Mouse (Mus musculus): ENCODE measurements around the gene Olfr804. TPM values are rescaled to one million over a fixed set of nuclear protein-coding genes. Genes with fewer than 3 reads are reported as not detected.

Olfr804 gene
- total and polyA plus RNA-seq, 3 experiments, result not detected

DNA sequence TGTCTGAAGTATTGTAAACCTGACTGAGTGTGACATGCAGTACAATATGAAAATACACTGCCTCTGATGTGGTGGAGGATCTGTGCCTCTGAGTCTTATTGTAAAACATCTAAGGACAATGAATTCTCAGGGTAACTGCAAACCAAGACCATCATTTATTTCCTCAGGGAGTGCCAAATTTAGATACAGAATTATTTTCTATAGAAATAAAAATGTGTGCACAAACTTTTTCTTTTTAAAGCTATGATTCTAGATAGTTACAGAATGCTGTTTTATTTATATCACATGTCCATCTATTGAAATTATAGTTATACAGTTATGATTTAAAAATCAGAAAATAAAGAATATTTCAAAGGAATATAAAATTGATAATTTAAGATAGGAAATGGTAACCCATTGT lies 38.8 kb downstream of the Olfr804 start, which contains the start of gene Olfr806:
Olfr806 (minus strand) TSS at position 101 of the 400 bp plus-strand sequence.
- H3K27me3 ChIP-seq (ENCODE audit: control insufficient read depth, insufficient read depth, low read length), result no peaks in the 10 kb centered on the region
- intact Hi-C loops (cut with DNase I), result no loop called here
- H3K9ac ChIP-seq (ENCODE audit: low read depth, low read length), result no peak within 1 kb of the TSS
- H3K4me1 ChIP-seq (ENCODE audit: control insufficient read depth, insufficient read depth, low read length), result no peaks in the 10 kb centered on the region
- H3K36me3 ChIP-seq (ENCODE audit: control insufficient read depth, insufficient read depth, low read length), result no peaks in the 10 kb centered on the region
- H3K27ac ChIP-seq, result no peak within 1 kb of the TSS
- no peaks in the 10 kb centered on the region for H3K79me2 ChIP-seq (replicated peaks; ENCODE audit: control insufficient read depth, insufficient read depth, low read length)
- TF ChIP-seq POLR2A (IDR thresholded peaks at IDR 0.05; ENCODE audit: insufficient read depth, low read depth, low read length), result no peak
- no peak for TF ChIP-seq CTCF (IDR thresholded peaks at IDR 0.05)
- TF ChIP-seq EP300 (IDR thresholded peaks at IDR 0.05; ENCODE audit: insufficient read depth, low read depth, low read length), result no peak
- H3K4me3 ChIP-seq, result no peak within 1 kb of the TSS
- no peak for DNase-seq

- DNase-seq, result no peak
- Histone ChIP-seq H3K4me3 (no peak within 1 kb of the TSS), H3K4me1 (ENCODE audit: control insufficient read depth, insufficient read depth, low read length) (no peaks in the 10 kb centered on the region), H3K36me3 (ENCODE audit: control insufficient read depth, insufficient read depth, low read length) (no peaks in the 10 kb centered on the region), H3K9ac (ENCODE audit: low read depth, low read length) (no peak within 1 kb of the TSS), H3K27ac (no peak within 1 kb of the TSS), H3K27me3 (ENCODE audit: control insufficient read depth, insufficient read depth, low read length) (no peaks in the 10 kb centered on the region), H3K79me2 (replicated peaks; ENCODE audit: control insufficient read depth, insufficient read depth, low read length) (no peaks in the 10 kb centered on the region)
- WGBS, result 68% methylated on average over 1 of the region's 1 CpGs
- TF ChIP-seq CTCF (IDR thresholded peaks at IDR 0.05) (no peak), POLR2A (IDR thresholded peaks at IDR 0.05; ENCODE audit: insufficient read depth, low read depth, low read length) (no peak), EP300 (IDR thresholded peaks at IDR 0.05; ENCODE audit: insufficient read depth, low read depth, low read length) (no peak)
- intact Hi-C loops (cut with DNase I), result no loop called here
These were observed 54.7 kb downstream of the Olfr804 start, which contains the start of gene Olfr807 for GRCm38 (mm10) chr10:129757693-129758092. Gene Olfr807 (minus strand): TSS chr10:129757793.

Small RNA genes lying within 50 kb of the gene (microRNA-seq; reads per million reads assigned to microRNA genes)
- 0 reads per million in 2 experiments for gene Gm24485

Other genes starting within 250 kb of the Olfr804 start
- gene Olfr787, start 241.3 kb upstream of the Olfr804 start, total RNA-seq (2021), result not detected
- gene Olfr787, start 241.3 kb upstream of the Olfr804 start, polyA plus RNA-seq (2012; rRNA removed), result not detected in 2 replicates
- gene Olfr788, start 232.2 kb upstream of the Olfr804 start, total RNA-seq (2021), result not detected
- gene Olfr788, start 232.2 kb upstream of the Olfr804 start, polyA plus RNA-seq (2012; rRNA removed), result not detected in 2 replicates
- gene Olfr789, start 218.5 kb upstream of the Olfr804 start, total RNA-seq (2021), result not detected
- not detected in 2 replicates for gene Olfr789, start 218.5 kb upstream of the Olfr804 start, polyA plus RNA-seq (2012; rRNA removed)
- not detected for gene Olfr790, start 204.7 kb upstream of the Olfr804 start, total RNA-seq (2021)
- not detected in 2 replicates for gene Olfr790, start 204.7 kb upstream of the Olfr804 start, polyA plus RNA-seq (2012; rRNA removed)
- gene Olfr791, start 181.4 kb upstream of the Olfr804 start, total RNA-seq (2021), result not detected
- not detected in 2 replicates for gene Olfr791, start 181.4 kb upstream of the Olfr804 start, polyA plus RNA-seq (2012; rRNA removed)
- not detected for gene Olfr792, start 164.0 kb upstream of the Olfr804 start, total RNA-seq (2021)
- not detected in 2 replicates for gene Olfr792, start 164.0 kb upstream of the Olfr804 start, polyA plus RNA-seq (2012; rRNA removed)
- gene Olfr794, start 135.6 kb upstream of the Olfr804 start, total RNA-seq (2021), result not detected
- gene Olfr794, start 135.6 kb upstream of the Olfr804 start, polyA plus RNA-seq (2012; rRNA removed), result not detected in 2 replicates
- not detected for gene Olfr796, start 90.6 kb upstream of the Olfr804 start, total RNA-seq (2021)
- not detected in 2 replicates for gene Olfr796, start 90.6 kb upstream of the Olfr804 start, polyA plus RNA-seq (2012; rRNA removed)
- gene Olfr798, start 75.3 kb upstream of the Olfr804 start, total RNA-seq (2021), result not detected
- gene Olfr798, start 75.3 kb upstream of the Olfr804 start, polyA plus RNA-seq (2012; rRNA removed), result not detected in 2 replicates
- gene Olfr799, start 65.7 kb upstream of the Olfr804 start, total RNA-seq (2021), result not detected
- not detected in 2 replicates for gene Olfr799, start 65.7 kb upstream of the Olfr804 start, polyA plus RNA-seq (2012; rRNA removed)
- gene Olfr800, start 45.5 kb upstream of the Olfr804 start, total RNA-seq (2021), result not detected
- not detected in 2 replicates for gene Olfr800, start 45.5 kb upstream of the Olfr804 start, polyA plus RNA-seq (2012; rRNA removed)
- not detected for gene Olfr801, start 29.3 kb upstream of the Olfr804 start, total RNA-seq (2021)
- not detected in 2 replicates for gene Olfr801, start 29.3 kb upstream of the Olfr804 start, polyA plus RNA-seq (2012; rRNA removed)
- gene Olfr802, start 15.0 kb upstream of the Olfr804 start, total RNA-seq (2021), result not detected
- gene Olfr802, start 15.0 kb upstream of the Olfr804 start, polyA plus RNA-seq (2012; rRNA removed), result not detected in 2 replicates
- not detected for gene Olfr803, start 8.9 kb upstream of the Olfr804 start, total RNA-seq (2021)
- not detected in 2 replicates for gene Olfr803, start 8.9 kb upstream of the Olfr804 start, polyA plus RNA-seq (2012; rRNA removed)
- not detected for gene Olfr805, start 26.2 kb downstream of the Olfr804 start, total RNA-seq (2021)
- gene Olfr805, start 26.2 kb downstream of the Olfr804 start, polyA plus RNA-seq (2012; rRNA removed), result not detected in 2 replicates
- not detected for gene Olfr806, start 38.7 kb downstream of the Olfr804 start, total RNA-seq (2021)
- gene Olfr806, start 38.7 kb downstream of the Olfr804 start, polyA plus RNA-seq (2012; rRNA removed), result not detected in 2 replicates
- not detected for gene Olfr807, start 54.6 kb downstream of the Olfr804 start, total RNA-seq (2021)
- gene Olfr807, start 54.6 kb downstream of the Olfr804 start, polyA plus RNA-seq (2012; rRNA removed), result not detected in 2 replicates
- gene Olfr808, start 62.3 kb downstream of the Olfr804 start, total RNA-seq (2021), result not detected
- not detected in 2 replicates for gene Olfr808, start 62.3 kb downstream of the Olfr804 start, polyA plus RNA-seq (2012; rRNA removed)
- gene Olfr809, start 71.4 kb downstream of the Olfr804 start, total RNA-seq (2021), result not detected
- gene Olfr809, start 71.4 kb downstream of the Olfr804 start, polyA plus RNA-seq (2012; rRNA removed), result not detected in 2 replicates
- not detected for gene Olfr810, start 91.7 kb downstream of the Olfr804 start, total RNA-seq (2021)
- gene Olfr810, start 91.7 kb downstream of the Olfr804 start, polyA plus RNA-seq (2012; rRNA removed), result not detected in 2 replicates
- not detected for gene Olfr811, start 101.2 kb downstream of the Olfr804 start, total RNA-seq (2021)
- not detected in 2 replicates for gene Olfr811, start 101.2 kb downstream of the Olfr804 start, polyA plus RNA-seq (2012; rRNA removed)
- gene Olfr812, start 142.9 kb downstream of the Olfr804 start, total RNA-seq (2021), result not detected
- gene Olfr812, start 142.9 kb downstream of the Olfr804 start, polyA plus RNA-seq (2012; rRNA removed), result not detected in 2 replicates
- gene Olfr813, start 152.2 kb downstream of the Olfr804 start, total RNA-seq (2021), result not detected
- gene Olfr813, start 152.2 kb downstream of the Olfr804 start, polyA plus RNA-seq (2012; rRNA removed), result not detected in 2 replicates
- not detected for gene Olfr814, start 176.6 kb downstream of the Olfr804 start, total RNA-seq (2021)
- gene Olfr814, start 176.6 kb downstream of the Olfr804 start, polyA plus RNA-seq (2012; rRNA removed), result not detected in 2 replicates
- gene Olfr815, start 202.7 kb downstream of the Olfr804 start, total RNA-seq (2021), result not detected
- not detected in 2 replicates for gene Olfr815, start 202.7 kb downstream of the Olfr804 start, polyA plus RNA-seq (2012; rRNA removed)
- not detected for gene Olfr816, start 212.4 kb downstream of the Olfr804 start, total RNA-seq (2021)
- not detected in 2 replicates for gene Olfr816, start 212.4 kb downstream of the Olfr804 start, polyA plus RNA-seq (2012; rRNA removed)
- not detected for gene Olfr818, start 245.9 kb downstream of the Olfr804 start, total RNA-seq (2021)
- not detected in 2 replicates for gene Olfr818, start 245.9 kb downstream of the Olfr804 start, polyA plus RNA-seq (2012; rRNA removed)

Measured in heart, adult 2 months (tissue).